ENCODE assay signal across 9 mouse cellular contexts in genomic region chr19:3668551-3668950, GRCm38 (mm10). TPM values are rescaled to one million over a fixed set of nuclear protein-coding genes. Genes with fewer than 3 reads are reported as not detected.
DNase-seq lines count a peak whose midpoint lies in the region; ATAC-seq and TF ChIP-seq lines count a peak whose summit lies in the region.
"Had no signal": no experiment of that assay in that cellular context is flagged by ENCODE, and none has a peak within 500 bp of the region (broad histone marks: within the 10 kb centered on the region; RNA-seq: fewer than 3 reads in every experiment).

No protein-coding gene starts in this region.

- no peak overlapping the region for H3K9ac ChIP-seq in kidney, embryonic 16.5 days (replicated peaks; ENCODE audit: low read length)
- no peak overlapping the region for H3K9ac ChIP-seq in embryonic facial prominence, embryonic 15.5 days
- no peak overlapping the region for H3K9ac ChIP-seq in lung, postnatal 0 days (replicated peaks; ENCODE audit: low read depth)

- H3K4me3 ChIP-seq in kidney, embryonic 16.5 days (ENCODE audit: low read length): no peak overlapping the region
- H3K4me3 ChIP-seq in embryonic facial prominence, embryonic 10.5 days: no peak overlapping the region
- no peak overlapping the region for H3K4me3 ChIP-seq in embryonic facial prominence, embryonic 15.5 days (replicated peaks)
- no peak overlapping the region for H3K4me3 ChIP-seq in lung, postnatal 0 days (ENCODE audit: low read depth, low read length)

- DNase-seq in kidney, postnatal 10 days: no peak
- DNase-seq in embryonic facial prominence, embryonic 10.5 days (ENCODE audit: low spot score): no peak
- DNase-seq in lung, postnatal 0 days (ENCODE audit: low spot score): peak; percentile 59
- no peak for DNase-seq in cerebellum, adult 9-10 months
- DNase-seq in MN1 (ENCODE audit: low spot score): no peak
- DNase-seq: adrenal gland, adult 8-10 months; midbrain, embryonic 14.5 days had no signal

- no peak for ATAC-seq in kidney, embryonic 16.5 days (ENCODE audit: low FRiP score, low TSS enrichment)
- ATAC-seq in embryonic facial prominence, embryonic 15.5 days (ENCODE audit: insufficient number of reproducible peaks, low FRiP score, low TSS enrichment, low read depth): no peak
- ATAC-seq in lung, postnatal 0 days: peak; percentile 53

- H3K27ac ChIP-seq in kidney, embryonic 16.5 days (ENCODE audit: low read length): peak overlapping the region; percentile 65; the same call in 1 of the 2 replicates
- peak overlapping the region; percentile 62 for H3K27ac ChIP-seq in embryonic facial prominence, embryonic 10.5 days (replicated peaks)
- peak overlapping the region; percentile 79 for H3K27ac ChIP-seq in embryonic facial prominence, embryonic 15.5 days (replicated peaks)
- peak overlapping the region; percentile 72 for H3K27ac ChIP-seq in lung, postnatal 0 days (ENCODE audit: low read length)

- peaks cover 56% of the 10 kb centered on the region for H3K4me1 ChIP-seq in kidney, embryonic 16.5 days (ENCODE audit: insufficient read depth, low read length)
- peaks cover 62% of the 10 kb centered on the region for H3K4me1 ChIP-seq in embryonic facial prominence, embryonic 10.5 days
- peaks cover 62% of the 10 kb centered on the region for H3K4me1 ChIP-seq in embryonic facial prominence, embryonic 15.5 days
- H3K4me1 ChIP-seq in lung, postnatal 0 days (ENCODE audit: insufficient read depth, low read depth, low read length): peaks cover 42% of the 10 kb centered on the region

- no peak overlapping the region for H3K4me2 ChIP-seq in kidney, embryonic 16.5 days (replicated peaks; ENCODE audit: low read depth, low read length)
- H3K4me2 ChIP-seq in embryonic facial prominence, embryonic 15.5 days (replicated peaks): no peak overlapping the region; the same call in 1 of the 2 replicates
- no peak overlapping the region; the same call in 1 of the 2 replicates for H3K4me2 ChIP-seq in lung, postnatal 0 days (replicated peaks; ENCODE audit: low read depth, low read length)

- WGBS in kidney, embryonic 16.5 days: 78% methylated on average over 10 of the region's 10 CpGs
- WGBS in embryonic facial prominence, embryonic 10.5 days: 78% methylated on average over 10 of the region's 10 CpGs
- WGBS in embryonic facial prominence, embryonic 15.5 days: 66% methylated on average over 10 of the region's 10 CpGs
- 50% methylated on average over 10 of the region's 10 CpGs for WGBS in lung, postnatal 0 days

- H3K9me3 ChIP-seq in kidney, embryonic 16.5 days (ENCODE audit: low read length): no peaks in the 10 kb centered on the region; the same call in 1 of the 2 replicates
- peaks cover 8% of the 10 kb centered on the region; the same call in 1 of the 2 replicates for H3K9me3 ChIP-seq in embryonic facial prominence, embryonic 10.5 days
- no peaks in the 10 kb centered on the region for H3K9me3 ChIP-seq in embryonic facial prominence, embryonic 15.5 days (replicated peaks)
- no peaks in the 10 kb centered on the region for H3K9me3 ChIP-seq in lung, postnatal 0 days (ENCODE audit: low read length)

- peaks cover 10% of the 10 kb centered on the region for H3K36me3 ChIP-seq in kidney, embryonic 16.5 days (ENCODE audit: insufficient read depth, low read length)
- H3K36me3 ChIP-seq in embryonic facial prominence, embryonic 10.5 days (replicated peaks): peaks cover 30% of the 10 kb centered on the region
- H3K36me3 ChIP-seq in embryonic facial prominence, embryonic 15.5 days: peaks cover 23% of the 10 kb centered on the region
- H3K36me3 ChIP-seq in lung, postnatal 0 days (ENCODE audit: insufficient read depth, low read length): 0 out of 2 replicates have a peak, but pooled peaks cover 3% of the 10 kb centered on the region

- TF ChIP-seq CTCF in lung, postnatal 0 days (IDR thresholded peaks at IDR 0.05): no peak

- peak; percentile 57 for TF ChIP-seq EP300 in lung, postnatal 0 days (IDR thresholded peaks at IDR 0.05)

- H3K27me3 ChIP-seq in kidney, embryonic 16.5 days (ENCODE audit: insufficient read depth, low read length): no peaks in the 10 kb centered on the region
- H3K27me3 ChIP-seq in embryonic facial prominence, embryonic 10.5 days (replicated peaks; ENCODE audit: low read depth, poor library complexity, severe bottlenecking): no peaks in the 10 kb centered on the region
- H3K27me3 ChIP-seq in embryonic facial prominence, embryonic 15.5 days: no peaks in the 10 kb centered on the region
- no peaks in the 10 kb centered on the region for H3K27me3 ChIP-seq in lung, postnatal 0 days (replicated peaks; ENCODE audit: insufficient read depth, low read length)

RNA-seq across cellular contexts. Expression of gene Lrp5, which starts 17.8 kb away (rescaled TPM):
- polyA plus RNA-seq in kidney, embryonic 16.5 days (2015; fragmentation: Nextera tagmentation; extraction: Ambion mirVana): 7.0 TPM in 2 replicates
- polyA plus RNA-seq in embryonic facial prominence, embryonic 10.5 days (2016; fragmentation: Nextera tagmentation; extraction: Ambion mirVana): 5.5 and 5.6 TPM in 2 replicates
- polyA plus RNA-seq in embryonic facial prominence, embryonic 15.5 days (2015; fragmentation: Nextera tagmentation; extraction: Ambion mirVana): 7.7 and 8.6 TPM in 2 replicates
- 4.1 and 5.1 TPM in 2 replicates for polyA plus RNA-seq in lung, postnatal 0 days (2015; fragmentation: Nextera tagmentation; extraction: Ambion mirVana)

RNA-seq across cellular contexts. Expression of gene 1810055G02Rik, which starts 39.5 kb away (rescaled TPM):
- polyA plus RNA-seq in kidney, embryonic 16.5 days (2015; fragmentation: Nextera tagmentation; extraction: Ambion mirVana): 46.1 and 46.4 TPM in 2 replicates
- 46.4 and 46.5 TPM in 2 replicates for polyA plus RNA-seq in embryonic facial prominence, embryonic 10.5 days (2016; fragmentation: Nextera tagmentation; extraction: Ambion mirVana)
- 54.4 and 55.9 TPM in 2 replicates for polyA plus RNA-seq in embryonic facial prominence, embryonic 15.5 days (2015; fragmentation: Nextera tagmentation; extraction: Ambion mirVana)
- polyA plus RNA-seq in lung, postnatal 0 days (2015; fragmentation: Nextera tagmentation; extraction: Ambion mirVana): 11.3 and 12.6 TPM in 2 replicates
